Mouse (Mus musculus) cerebellum, adult 2 months (tissue): ENCODE measurements around the gene Hcrtr1. TPM values are rescaled to one million over a fixed set of nuclear protein-coding genes. Genes with fewer than 3 reads are reported as not detected.

Experiments
- DNase-seq, 2 experiments: peaks; one replicate each; pipeline ENCODE4 v3.0.0; 2021
- H3K27ac ChIP-seq: fragments of 200-500 bp; 2 replicates; pipeline ENCODE4 v1.5.1; 2012; ENCODE audit warnings: low read length, control low read depth, inconsistent platforms; ENCODE audit not compliant: insufficient read depth
- H3K27me3 ChIP-seq: fragments of 200-500 bp; 2 replicates; pipeline ENCODE4 v1.6.1; 2012; ENCODE audit warnings: inconsistent platforms, mild to moderate bottlenecking, low read length, moderate library complexity; ENCODE audit not compliant: control insufficient read depth, insufficient read depth
- H3K4me1 ChIP-seq: fragments of 200-500 bp; 2 replicates; pipeline ENCODE4 v1.6.1; 2011; ENCODE audit warnings: low read length; ENCODE audit not compliant: control insufficient read depth, insufficient read depth
- H3K4me3 ChIP-seq: fragments of 200-500 bp; replicated peaks from 2 replicates; pipeline ENCODE3; 2011; ENCODE audit warnings: mild to moderate bottlenecking, low read depth, low read length, control low read depth; ENCODE audit not compliant: insufficient read depth
- CTCF ChIP-seq: fragments of 200-500 bp; IDR thresholded peaks from 2 replicates; pipeline ENCODE4 v1.5.1; 2011; ENCODE audit warnings: low read depth, mild to moderate bottlenecking, control low read depth, low read length, moderate library complexity, borderline replicate concordance; ENCODE audit not compliant: insufficient read depth
- POLR2A ChIP-seq: fragments of 200-500 bp; IDR thresholded peaks from 2 replicates; pipeline ENCODE4 v1.6.1; 2011; ENCODE audit warnings: low read length, control low read depth, borderline replicate concordance; ENCODE audit not compliant: insufficient read depth
- WGBS: fragments of 180-500 bp; shearing (Covaris S2); methylation state at CpG from one replicate; pipeline ENCODE4 v1.1.7; 2018; 5-methylcytosine and 5-hydroxymethylcytosine counted together
- polyA plus RNA-seq: library from polyadenylated mRNA; depleted of rRNA; stranded (reverse); fragments of >200 nt; gene quantifications from 2 replicates; pipeline ENCODE4 v1.2.3, GENCODE M21; 2012

Gene Hcrtr1
- polyA plus RNA-seq, 1 experiment: 5.2 TPM

DNA sequence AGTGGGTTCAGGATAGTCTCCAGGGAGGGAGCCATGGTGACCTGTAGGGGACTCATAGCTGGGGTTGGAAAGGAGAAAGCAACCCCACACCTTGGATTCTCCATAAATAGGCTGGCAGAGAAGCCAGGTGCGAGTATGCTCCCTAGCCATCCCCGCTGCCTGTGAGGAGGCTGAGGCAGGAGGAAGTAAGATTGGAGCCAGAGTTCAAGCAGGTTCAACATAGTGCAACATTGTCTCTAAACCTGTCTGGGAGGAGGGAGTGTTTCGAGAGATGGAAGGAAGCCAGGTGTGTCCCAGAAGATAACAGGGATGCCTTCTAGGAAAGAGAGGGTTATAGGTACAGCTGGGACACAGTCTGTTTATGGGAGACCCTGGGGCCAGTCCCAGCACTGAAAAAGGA lies 40.7 kb upstream of the Hcrtr1 start:
- Histone ChIP-seq H3K27me3 (no peaks in the 10 kb centered on the region), H3K4me1 (peaks cover 8% of the 10 kb centered on the region), H3K27ac (no peak overlapping the region), H3K4me3 (no peak overlapping the region)
- 92% methylated on average over 3 of the region's 3 CpGs for WGBS
- DNase-seq: no peak
- TF ChIP-seq POLR2A: no peak
- no peak for TF ChIP-seq CTCF

DNA sequence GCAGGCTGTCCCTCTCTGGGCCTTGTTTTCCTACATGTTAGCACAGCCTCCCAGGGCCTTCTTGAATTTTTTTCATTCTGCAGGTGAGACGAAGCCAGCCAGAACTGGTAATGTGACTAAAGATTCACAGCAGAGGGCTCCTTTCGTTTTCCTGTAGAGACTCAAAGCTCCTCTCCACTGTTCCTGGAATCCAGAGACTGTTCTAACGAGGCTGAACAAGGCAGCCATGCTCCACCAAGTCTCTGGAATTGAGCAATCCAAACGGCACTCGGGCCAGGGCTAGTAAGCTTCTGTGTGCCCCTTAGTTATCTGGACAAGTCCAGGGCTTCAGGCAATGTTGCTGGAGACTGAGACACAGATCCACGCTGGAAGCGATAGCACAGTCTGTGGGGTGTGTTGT lies 38.4 kb upstream of the Hcrtr1 start:
- 80% methylated on average over 7 of the region's 7 CpGs for WGBS
- Histone ChIP-seq H3K4me3 (no peak overlapping the region), H3K27me3 (no peaks in the 10 kb centered on the region), H3K4me1 (peaks cover 12% of the 10 kb centered on the region), H3K27ac (no peak overlapping the region)
- TF ChIP-seq POLR2A (no peak), CTCF (no peak)
- no peak for DNase-seq

DNA sequence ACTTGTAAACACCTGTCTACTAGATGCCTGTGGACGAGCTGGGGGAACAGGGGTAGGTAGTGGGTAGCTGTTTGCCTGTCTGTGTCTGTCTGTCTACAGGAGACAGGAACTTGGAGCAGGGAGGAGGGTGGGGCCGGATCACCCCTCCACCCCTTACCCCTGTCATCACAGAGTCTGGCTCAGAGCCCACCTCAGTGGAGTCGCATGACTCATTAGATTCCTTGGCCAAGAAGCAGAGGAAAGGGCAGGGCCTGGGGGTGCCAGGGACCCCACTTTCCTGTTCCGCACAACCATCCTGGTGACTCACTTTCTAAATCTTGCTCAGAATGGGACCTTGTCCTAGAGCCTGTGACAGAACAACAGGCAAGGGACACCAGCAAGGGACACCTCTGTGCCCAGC lies 37.9 kb upstream of the Hcrtr1 start:
- no peaks in the 10 kb centered on the region for H3K27me3 ChIP-seq
- WGBS: 53% methylated on average over 4 of the region's 4 CpGs
- H3K4me1 ChIP-seq: peaks cover 12% of the 10 kb centered on the region
- H3K27ac ChIP-seq: no peak overlapping the region
- DNase-seq: no peak
- no peak for TF ChIP-seq POLR2A
- no peak for TF ChIP-seq CTCF
- H3K4me3 ChIP-seq: no peak overlapping the region

DNA sequence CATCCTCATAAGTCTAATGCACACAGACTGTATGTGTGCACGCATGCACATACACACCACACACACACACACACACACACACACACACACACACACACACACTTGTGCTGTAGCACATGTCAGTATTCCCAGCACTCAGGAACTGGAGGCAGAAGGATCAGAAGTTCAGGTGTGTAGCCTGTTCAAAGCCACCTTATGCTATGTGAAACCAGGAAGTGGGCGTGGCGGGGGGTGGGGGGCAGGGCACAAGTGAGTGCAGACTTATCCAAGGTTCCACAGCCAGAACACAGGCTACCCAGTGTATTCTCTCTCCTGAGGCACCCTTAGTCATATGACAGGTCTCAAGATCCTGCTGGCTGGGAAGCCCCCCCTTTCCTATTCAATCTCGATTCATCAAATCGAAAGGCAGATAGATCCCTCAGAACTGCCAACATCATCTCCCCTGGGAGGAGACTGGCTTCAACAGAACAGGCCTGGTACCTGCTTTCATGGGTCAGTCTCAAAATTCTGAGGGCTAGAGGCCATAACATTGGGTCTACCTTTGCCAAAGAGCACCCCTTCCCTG lies 37.1 kb upstream of the Hcrtr1 start:
- H3K4me3 ChIP-seq: no peak overlapping the region
- TF ChIP-seq POLR2A (no peak), CTCF (no peak)
- 81% methylated on average over 5 of the region's 5 CpGs for WGBS
- DNase-seq: no peak
- peaks cover 12% of the 10 kb centered on the region for H3K4me1 ChIP-seq
- H3K27me3 ChIP-seq: no peaks in the 10 kb centered on the region
- no peak overlapping the region for H3K27ac ChIP-seq

DNA sequence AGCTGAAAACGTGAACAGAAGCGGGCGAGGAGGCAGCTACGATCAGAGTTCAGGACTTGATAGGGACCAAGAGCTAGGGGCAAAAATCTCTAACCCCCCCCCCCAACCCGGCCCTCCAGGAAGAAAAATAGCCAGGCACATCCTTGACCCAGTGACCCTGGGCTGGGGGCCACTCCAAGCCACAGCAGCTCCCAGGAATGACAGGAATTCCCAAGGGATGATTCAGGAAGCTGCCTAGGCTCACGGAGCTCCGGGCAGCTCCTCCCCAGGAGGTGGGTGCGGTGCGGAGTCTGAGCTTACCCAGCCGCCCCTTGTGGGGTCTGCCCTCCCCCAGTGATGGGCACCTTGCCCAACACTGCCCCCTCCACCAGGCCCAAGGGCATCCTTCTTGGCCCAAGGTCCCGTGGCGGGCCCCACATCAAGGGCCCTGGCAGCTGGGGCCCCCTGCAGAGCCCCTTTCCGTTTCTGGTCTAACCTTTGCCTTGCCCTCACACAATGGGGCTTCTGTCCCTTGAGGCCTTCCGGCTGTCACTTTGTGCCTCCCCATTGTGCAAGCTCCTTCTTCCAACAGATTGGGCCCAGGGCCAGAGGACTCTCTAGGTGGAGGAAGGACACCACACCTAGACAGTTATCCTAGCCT lies 36.0 kb upstream of the Hcrtr1 start, which contains the start of gene Tinagl1:
Gene Tinagl1 (minus strand): TSS at position 51 of the 640 bp plus-strand sequence.
- TF ChIP-seq POLR2A: no peak
- TF ChIP-seq CTCF: no peak
- 7% methylated on average over 14 of the region's 14 CpGs for WGBS
- peak within 1 kb of the TSS; percentile 2 for H3K4me3 ChIP-seq

DNA sequence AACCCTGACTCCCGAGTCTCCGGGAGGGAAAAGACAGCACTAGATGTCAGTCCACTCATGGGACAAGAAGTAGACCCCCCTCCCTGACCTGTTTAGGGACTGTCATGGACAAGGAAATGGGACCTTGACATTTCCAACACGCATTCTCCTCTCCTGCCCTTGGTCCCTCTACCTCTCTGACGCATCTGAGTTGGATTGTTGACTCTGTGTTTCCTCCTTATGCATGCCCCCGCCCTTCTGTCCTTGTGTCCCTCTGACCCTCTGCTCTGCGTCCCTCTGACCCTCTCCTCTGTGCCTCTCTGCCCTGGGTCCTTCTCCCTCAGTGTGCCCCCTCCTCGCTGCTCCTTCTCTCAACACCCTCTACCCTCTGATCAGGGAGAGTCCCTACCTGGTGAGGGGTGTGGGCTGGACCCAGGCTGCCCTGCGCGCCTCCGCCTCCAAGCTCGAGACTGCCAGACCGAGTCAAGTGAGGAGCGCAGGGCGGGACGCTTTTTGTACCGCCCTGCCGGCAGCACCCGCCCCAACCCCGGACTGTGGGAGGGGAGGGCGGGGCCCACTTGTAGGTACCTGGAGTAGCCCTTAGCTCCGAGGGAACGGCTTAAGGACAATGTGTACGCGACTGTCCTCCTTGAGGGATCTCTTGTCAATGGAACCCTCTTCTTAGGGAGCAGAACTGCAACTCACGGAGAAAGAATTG lies 35.3 kb upstream of the Hcrtr1 start:
- WGBS: 4% methylated on average over 25 of the region's 25 CpGs
- Histone ChIP-seq H3K4me3 (peak overlapping the region; percentile 2), H3K27me3 (no peaks in the 10 kb centered on the region), H3K27ac (no peak overlapping the region), H3K4me1 (peaks cover 12% of the 10 kb centered on the region)
- TF ChIP-seq POLR2A (no peak), CTCF (no peak)
- DNase-seq: peak in 1 of 2 experiments; percentile 21

More for the DNA sequence above, 36.0 kb upstream of the Hcrtr1 start, which contains the start of gene Tinagl1:
- Histone ChIP-seq H3K27me3 (no peaks in the 10 kb centered on the region), H3K4me1 (peaks cover 12% of the 10 kb centered on the region), H3K27ac (no peak within 1 kb of the TSS)
- DNase-seq: no peak

DNA sequence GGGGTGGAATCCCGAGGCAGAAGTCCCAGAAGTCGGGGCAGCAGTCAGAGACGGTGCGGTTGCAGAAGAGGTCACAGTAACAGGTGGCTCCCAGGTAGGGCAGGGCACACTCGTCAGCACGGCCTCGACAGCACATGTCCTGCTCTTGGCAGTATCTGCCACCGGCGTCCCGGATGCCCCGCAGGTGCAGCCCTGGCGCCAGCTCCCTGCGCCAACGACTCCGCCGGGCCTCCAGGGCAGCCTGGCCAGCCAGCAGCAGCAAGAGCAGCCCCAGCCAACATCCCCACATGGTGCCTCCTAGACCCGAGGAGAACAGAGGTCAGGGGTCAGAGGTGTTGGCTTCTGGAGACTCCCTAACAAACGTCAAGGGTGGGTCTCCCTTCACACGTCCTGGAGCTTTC lies 34.8 kb upstream of the Hcrtr1 start:
- no peaks in the 10 kb centered on the region for H3K27me3 ChIP-seq
- TF ChIP-seq POLR2A (no peak), CTCF (no peak)
- peaks cover 12% of the 10 kb centered on the region for H3K4me1 ChIP-seq
- WGBS: 7% methylated on average over 19 of the region's 19 CpGs
- DNase-seq: peak; percentile 37 to 55
- no peak overlapping the region for H3K4me3 ChIP-seq
- H3K27ac ChIP-seq: no peak overlapping the region

DNA sequence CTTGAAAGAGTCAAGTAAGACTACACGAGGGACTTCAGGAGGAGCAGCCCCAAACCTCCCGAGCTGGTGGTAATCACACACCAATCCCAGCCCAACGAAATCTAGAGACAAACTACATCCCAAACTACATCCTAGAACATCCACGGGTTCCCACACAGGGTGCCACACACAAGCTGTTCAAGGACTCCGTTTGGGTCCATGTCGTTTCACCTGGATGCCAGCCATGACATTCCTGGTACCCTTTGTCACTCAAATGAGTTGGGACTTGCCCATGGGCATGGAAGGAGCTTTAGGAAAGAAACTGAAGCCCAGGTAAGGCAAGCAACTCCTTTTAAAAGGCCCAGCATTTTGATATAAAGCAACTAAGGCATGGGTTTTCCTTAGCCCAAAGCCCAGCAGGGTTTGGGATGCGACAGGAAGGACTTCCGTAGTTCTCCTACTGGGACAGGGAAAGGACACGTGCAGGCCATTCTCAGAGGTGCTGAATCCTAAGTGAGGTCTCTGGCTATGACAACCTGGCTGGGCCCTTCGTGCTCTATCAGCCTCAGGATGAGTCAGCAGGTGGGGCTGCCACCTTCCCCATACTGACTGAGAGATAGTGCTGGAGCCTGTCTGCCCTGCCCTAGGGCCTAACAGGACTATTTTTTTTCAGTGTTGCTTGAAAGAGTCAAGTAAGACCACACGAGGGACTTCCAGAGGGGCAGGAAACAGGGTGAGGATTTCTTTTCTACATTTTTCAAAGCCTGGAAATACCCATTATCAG lies 34.1 kb upstream of the Hcrtr1 start:
- 69% methylated on average over 11 of the region's 11 CpGs for WGBS
- no peak for TF ChIP-seq CTCF
- no peak for TF ChIP-seq POLR2A
- Histone ChIP-seq H3K27me3 (no peaks in the 10 kb centered on the region), H3K4me3 (no peak overlapping the region), H3K4me1 (peaks cover 12% of the 10 kb centered on the region), H3K27ac (no peak overlapping the region)
- DNase-seq: no peak
